Mouse (Mus musculus) hindbrain, embryonic 11.5 days (tissue): ENCODE measurements around the gene Izumo2. TPM values are rescaled to one million over a fixed set of nuclear protein-coding genes. Genes with fewer than 3 reads are reported as not detected.

Experiments
- ATAC-seq: fragments of 200-750 bp; cut with Nextera tagmentation; 2 replicates; pipeline ENCODE4 v1.8.0; 2017; ENCODE audit warnings: mild to moderate bottlenecking, moderate TSS enrichment, moderate library complexity; ENCODE audit not compliant: low FRiP score
- DNase-seq: peaks from one replicate; pipeline ENCODE4 v3.0.0-alpha.2; 2015; ENCODE audit warnings: low spot score
- H3K27ac ChIP-seq: fragments of 300-500 bp; sonication (generic); 2 replicates; pipeline ENCODE4 v1.5.1; 2014; ENCODE audit warnings: mild to moderate bottlenecking, low read depth, low read length
- H3K27me3 ChIP-seq: fragments of 300-500 bp; sonication (generic); 2 replicates; pipeline ENCODE4 v1.6.1; 2014; ENCODE audit warnings: mild to moderate bottlenecking, low read length, moderate library complexity, mixed read lengths; ENCODE audit not compliant: control insufficient read depth, insufficient read depth
- H3K36me3 ChIP-seq: fragments of 300-500 bp; sonication (generic); 2 replicates; pipeline ENCODE4 v1.6.1; 2014; ENCODE audit warnings: mild to moderate bottlenecking, low read length, moderate library complexity, mixed read lengths; ENCODE audit not compliant: control insufficient read depth, insufficient read depth
- H3K4me1 ChIP-seq: fragments of 300-500 bp; sonication (generic); replicated peaks from 2 replicates; pipeline ENCODE4 v1.6.1; 2014; ENCODE audit warnings: low read length, mixed read lengths; ENCODE audit not compliant: control insufficient read depth, insufficient read depth
- H3K4me2 ChIP-seq: fragments of 300-500 bp; sonication (generic); replicated peaks from 2 replicates; pipeline ENCODE4 v1.6.1; 2014; ENCODE audit warnings: mild to moderate bottlenecking, low read depth, low read length
- H3K4me3 ChIP-seq: fragments of 300-500 bp; sonication (generic); 2 replicates; pipeline ENCODE4 v1.5.1; 2014; ENCODE audit warnings: low read depth, low read length
- H3K9ac ChIP-seq: fragments of 300-500 bp; sonication (generic); 2 replicates; pipeline ENCODE4 v1.6.1; 2014; ENCODE audit warnings: low read depth, low read length
- H3K9me3 ChIP-seq: fragments of 300-500 bp; sonication (generic); 2 replicates; pipeline ENCODE4 v1.6.1; 2016; ENCODE audit warnings: low read length; ENCODE audit not compliant: control insufficient read depth
- WGBS: fragments of 180-500 bp; shearing (Covaris S2); extraction: QIAGEN DNeasy Blood & Tissue Kit; methylation state at CpG from one replicate; pipeline ENCODE4 v1.1.7; 2014; 5-methylcytosine and 5-hydroxymethylcytosine counted together
- polyA plus RNA-seq: library from polyadenylated mRNA; unstranded; fragments of >200 nt; fragmentation: Nextera tagmentation; extraction: Ambion mirVana; gene quantifications from 2 replicates; pipeline ENCODE4 v1.2.1, GENCODE M21; 2014

Gene Izumo2
- polyA plus RNA-seq, 1 experiment from 2014 or later, result not detected

DNA sequence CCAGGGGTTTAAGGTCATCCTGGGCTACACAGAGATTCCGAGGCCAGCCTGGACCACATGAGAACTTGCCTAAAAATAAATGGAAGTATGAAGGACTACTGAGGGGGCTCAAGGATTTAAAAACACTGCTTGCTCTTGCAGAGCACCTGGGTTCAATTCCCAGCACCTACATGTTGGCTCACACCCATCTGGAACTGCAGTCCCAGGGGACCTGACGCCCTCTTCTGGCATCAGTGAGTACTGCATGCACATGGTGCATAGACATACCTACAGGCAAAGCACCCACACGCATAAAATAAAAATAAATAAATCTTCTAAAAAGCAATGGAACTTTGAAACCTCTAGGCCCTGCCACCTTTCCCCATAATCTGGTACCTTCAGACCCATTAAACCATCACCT is 19.7 kb upstream of the Izumo2 start:
- Histone ChIP-seq H3K4me1 (no peaks in the 10 kb centered on the region), H3K9ac (no peak overlapping the region), H3K27me3 (no peaks in the 10 kb centered on the region), H3K4me2 (no peak overlapping the region), H3K4me3 (no peak overlapping the region), H3K9me3 (no peaks in the 10 kb centered on the region), H3K27ac (no peak overlapping the region), H3K36me3 (no peaks in the 10 kb centered on the region)
- no peak for ATAC-seq
- 69% methylated on average over 3 of the region's 3 CpGs for WGBS
- no peak for DNase-seq

GRCm38 (mm10) chr7:44689331-44689730 is 19.2 kb upstream of the Izumo2 start:
- no peak overlapping the region for H3K27ac ChIP-seq
- no peaks in the 10 kb centered on the region for H3K27me3 ChIP-seq
- ATAC-seq (no peak), DNase-seq (no peak)
- no peaks in the 10 kb centered on the region for H3K4me1 ChIP-seq
- H3K9ac ChIP-seq, result no peak overlapping the region
- H3K36me3 ChIP-seq, result no peaks in the 10 kb centered on the region
- no peaks in the 10 kb centered on the region for H3K9me3 ChIP-seq
- WGBS, result 93% methylated on average over 7 of the region's 7 CpGs
- no peak overlapping the region for H3K4me3 ChIP-seq
- no peak overlapping the region for H3K4me2 ChIP-seq

- Histone ChIP-seq H3K36me3 (no peaks in the 10 kb centered on the region), H3K4me1 (no peaks in the 10 kb centered on the region), H3K27ac (no peak overlapping the region), H3K9me3 (no peaks in the 10 kb centered on the region), H3K9ac (no peak overlapping the region), H3K4me3 (no peak overlapping the region), H3K4me2 (no peak overlapping the region), H3K27me3 (no peaks in the 10 kb centered on the region)
- 80% methylated on average over 10 of the region's 10 CpGs for WGBS
- ATAC-seq (no peak), DNase-seq (no peak)
Measured at GRCm38 (mm10) chr7:44693427-44694175, 14.9 kb upstream of the Izumo2 start.

- Histone ChIP-seq H3K4me2 (no peak overlapping the region), H3K9ac (no peak overlapping the region), H3K9me3 (no peaks in the 10 kb centered on the region), H3K27me3 (no peaks in the 10 kb centered on the region), H3K36me3 (no peaks in the 10 kb centered on the region), H3K4me1 (no peaks in the 10 kb centered on the region), H3K27ac (no peak overlapping the region), H3K4me3 (no peak overlapping the region)
- DNase-seq (no peak), ATAC-seq (no peak)
- 92% methylated on average over 4 of the region's 4 CpGs for WGBS
Measured at GRCm38 (mm10) chr7:44695223-44695622, 13.3 kb upstream of the Izumo2 start.

GRCm38 (mm10) chr7:44697191-44697710 is 11.3 kb upstream of the Izumo2 start:
- ATAC-seq, result no peak
- no peaks in the 10 kb centered on the region for H3K9me3 ChIP-seq
- H3K9ac ChIP-seq, result no peak overlapping the region
- no peak overlapping the region for H3K27ac ChIP-seq
- H3K4me3 ChIP-seq, result no peak overlapping the region
- 19% methylated on average over 20 of the region's 20 CpGs for WGBS
- no peaks in the 10 kb centered on the region for H3K4me1 ChIP-seq
- H3K4me2 ChIP-seq, result no peak overlapping the region
- peak; percentile 14 for DNase-seq
- H3K27me3 ChIP-seq, result no peaks in the 10 kb centered on the region
- no peaks in the 10 kb centered on the region for H3K36me3 ChIP-seq

DNA sequence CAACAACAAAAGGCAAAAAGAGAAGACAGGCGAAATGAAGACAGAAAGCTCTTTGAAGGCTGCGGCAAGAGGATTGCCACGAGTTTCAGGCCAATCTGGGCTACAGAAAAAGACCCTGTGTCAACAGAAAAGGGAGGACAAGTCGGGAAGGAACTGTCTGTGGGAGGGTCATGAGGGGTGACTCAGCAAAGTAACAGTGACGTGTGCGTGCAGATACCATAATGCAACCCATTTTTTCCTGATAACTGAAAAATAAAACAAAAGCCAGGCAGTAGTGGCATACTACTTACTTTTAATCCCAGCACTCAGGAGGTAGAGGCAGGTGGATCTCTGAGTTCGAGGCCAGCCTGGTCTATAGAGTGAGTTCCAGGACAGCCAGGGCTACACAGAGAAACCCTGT is 10.6 kb upstream of the Izumo2 start:
- 67% methylated on average over 7 of the region's 7 CpGs for WGBS
- Histone ChIP-seq H3K4me2 (no peak overlapping the region), H3K36me3 (no peaks in the 10 kb centered on the region), H3K9me3 (no peaks in the 10 kb centered on the region), H3K4me3 (no peak overlapping the region), H3K4me1 (no peaks in the 10 kb centered on the region), H3K9ac (no peak overlapping the region), H3K27me3 (no peaks in the 10 kb centered on the region), H3K27ac (no peak overlapping the region)
- DNase-seq, result no peak
- no peak for ATAC-seq

DNA sequence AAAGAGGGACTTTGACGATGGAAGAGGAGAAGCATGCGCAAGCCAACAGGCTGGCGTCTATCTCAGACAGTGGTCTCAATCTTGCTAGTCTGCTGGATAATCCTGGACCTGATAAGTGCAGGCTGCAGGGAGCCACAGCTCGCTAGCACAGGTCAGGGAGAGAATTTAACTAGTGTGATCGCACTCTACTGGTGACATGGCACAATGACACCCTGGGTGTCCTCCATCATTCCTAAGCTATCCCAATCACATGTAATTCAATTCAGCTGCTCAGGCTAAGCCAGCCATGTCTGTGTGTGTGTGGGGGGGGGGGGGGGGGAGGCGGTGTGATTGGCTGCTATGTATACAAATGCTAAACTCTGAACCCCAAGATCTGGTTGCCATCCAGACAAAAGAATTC is 6.6 kb upstream of the Izumo2 start:
- DNase-seq (peak; percentile 58), ATAC-seq (peak; percentile 67)
- no peaks in the 10 kb centered on the region for H3K9me3 ChIP-seq
- H3K4me2 ChIP-seq, result no peak overlapping the region
- no peaks in the 10 kb centered on the region for H3K4me1 ChIP-seq
- no peaks in the 10 kb centered on the region for H3K27me3 ChIP-seq
- 7% methylated on average over 6 of the region's 6 CpGs for WGBS
- H3K9ac ChIP-seq, result no peak overlapping the region
- no peak overlapping the region for H3K4me3 ChIP-seq
- no peaks in the 10 kb centered on the region for H3K36me3 ChIP-seq
- no peak overlapping the region for H3K27ac ChIP-seq

- Histone ChIP-seq H3K4me3 (no peak overlapping the region), H3K27me3 (no peaks in the 10 kb centered on the region), H3K9me3 (no peaks in the 10 kb centered on the region), H3K36me3 (no peaks in the 10 kb centered on the region), H3K27ac (no peak overlapping the region), H3K4me1 (no peaks in the 10 kb centered on the region), H3K4me2 (no peak overlapping the region), H3K9ac (no peak overlapping the region)
- 76% methylated on average over 8 of the region's 8 CpGs for WGBS
- DNase-seq (no peak), ATAC-seq (no peak)
Measured at GRCm38 (mm10) chr7:44702985-44703384, 5.6 kb upstream of the Izumo2 start.

DNA sequence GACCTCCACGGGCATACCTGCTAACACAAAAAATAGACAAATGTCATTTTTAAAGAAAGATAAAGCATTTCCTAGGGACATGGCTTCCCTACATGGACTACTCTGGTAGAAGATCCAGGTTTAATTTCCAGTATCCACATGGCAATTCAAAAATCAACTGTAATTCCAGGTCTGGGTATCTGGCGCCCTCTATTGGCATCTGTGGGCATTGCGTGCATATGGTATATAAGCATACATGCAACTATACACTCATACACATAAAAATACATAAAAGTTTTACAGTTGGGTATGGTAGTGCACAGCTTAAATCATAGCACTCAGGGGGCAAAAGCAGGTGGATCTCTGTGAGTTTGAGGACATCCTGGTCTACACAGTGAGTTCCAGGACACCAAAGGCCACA is 4.2 kb upstream of the Izumo2 start:
- 60% methylated on average over 3 of the region's 3 CpGs for WGBS

More for the DNA sequence above, 4.2 kb upstream of the Izumo2 start:
- no peak overlapping the region for H3K9ac ChIP-seq
- H3K9me3 ChIP-seq, result no peaks in the 10 kb centered on the region
- DNase-seq (peak; percentile 54), ATAC-seq (no peak)
- no peaks in the 10 kb centered on the region for H3K27me3 ChIP-seq
- H3K4me1 ChIP-seq, result no peaks in the 10 kb centered on the region
- no peak overlapping the region for H3K27ac ChIP-seq
- H3K4me3 ChIP-seq, result no peak overlapping the region
- H3K36me3 ChIP-seq, result no peaks in the 10 kb centered on the region
- no peak overlapping the region for H3K4me2 ChIP-seq
